Comparison of ENCODE assay signal across 13 mouse cellular contexts in the genomic region with DNA sequence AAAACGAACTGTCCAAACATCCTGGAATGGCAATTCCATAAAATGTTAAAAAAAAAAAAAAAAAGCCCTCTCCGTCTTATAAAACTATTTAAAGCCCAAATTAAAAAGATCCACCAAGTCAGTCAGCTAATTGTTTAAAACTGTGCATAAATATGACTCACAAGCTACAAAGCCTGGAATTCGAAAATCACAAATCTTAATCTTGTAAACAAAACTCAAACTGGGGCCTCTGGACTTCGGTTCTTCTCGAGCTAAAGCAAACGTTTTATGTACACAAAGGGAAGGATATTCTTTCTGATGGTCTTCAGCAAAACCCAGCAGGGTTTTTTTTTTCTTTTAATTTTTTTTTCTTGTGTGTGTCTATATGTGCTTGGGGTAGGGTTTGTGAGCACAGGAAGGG. TPM values are rescaled to one million over a fixed set of nuclear protein-coding genes. Genes with fewer than 3 reads are reported as not detected.
DNase-seq lines count a peak whose midpoint lies in the region; ATAC-seq and TF ChIP-seq lines count a peak whose summit lies in the region.
"Had no signal": no experiment of that assay in that cellular context is flagged by ENCODE, and none has a peak within 500 bp of the region (broad histone marks: within the 10 kb centered on the region; RNA-seq: fewer than 3 reads in every experiment).

No protein-coding gene starts in this region.

- ATAC-seq in heart, embryonic 16.5 days (replicated peaks; ENCODE audit: extremely low read depth, insufficient read depth, low FRiP score): no peak
- ATAC-seq in midbrain, postnatal 0 days (ENCODE audit: low FRiP score): no peak
- ATAC-seq in midbrain, embryonic 11.5 days (ENCODE audit: low FRiP score): no peak
- ATAC-seq in limb, embryonic 14.5 days (ENCODE audit: low FRiP score, low read depth): no peak
- ATAC-seq: activated CD4-positive, CD25-positive, alpha-beta regulatory T cell, adult 4 months had no signal

- no peaks in the 10 kb centered on the region for H3K9me3 ChIP-seq in heart, embryonic 16.5 days (replicated peaks; ENCODE audit: control insufficient read depth, low read length)
- no peaks in the 10 kb centered on the region for H3K9me3 ChIP-seq in midbrain, postnatal 0 days (ENCODE audit: low read length)
- no peaks in the 10 kb centered on the region for H3K9me3 ChIP-seq in midbrain, embryonic 11.5 days (ENCODE audit: control insufficient read depth, low read length)
- H3K9me3 ChIP-seq in limb, embryonic 14.5 days (ENCODE audit: control insufficient read depth, low read length): no peaks in the 10 kb centered on the region
- H3K9me3 ChIP-seq: forebrain, embryonic 12.5 days had no signal

- H3K36me3 ChIP-seq in heart, embryonic 16.5 days (ENCODE audit: control insufficient read depth, insufficient read depth): no peaks in the 10 kb centered on the region
- H3K36me3 ChIP-seq in midbrain, postnatal 0 days (ENCODE audit: insufficient read depth, low read length): no peaks in the 10 kb centered on the region
- H3K36me3 ChIP-seq in midbrain, embryonic 11.5 days (ENCODE audit: control insufficient read depth, insufficient read depth, low read length): no peaks in the 10 kb centered on the region
- H3K36me3 ChIP-seq in limb, embryonic 14.5 days (ENCODE audit: control insufficient read depth, insufficient read depth, low read length): no peaks in the 10 kb centered on the region
- H3K36me3 ChIP-seq: forebrain, embryonic 12.5 days had no signal

- no peak for TF ChIP-seq POLR2A in limb, embryonic 14.5 days (IDR thresholded peaks at IDR 0.05; ENCODE audit: borderline replicate concordance, extremely low read depth, insufficient read depth, insufficient read length)

- H3K27ac ChIP-seq in heart, embryonic 16.5 days (ENCODE audit: low read length): peak overlapping the region; percentile 34; the same call in 1 of the 2 replicates
- no peak overlapping the region for H3K27ac ChIP-seq in midbrain, postnatal 0 days (ENCODE audit: low read depth, low read length)
- H3K27ac ChIP-seq in midbrain, embryonic 11.5 days (ENCODE audit: low read depth, low read length): no peak overlapping the region
- H3K27ac ChIP-seq in limb, embryonic 14.5 days (replicated peaks; ENCODE audit: low read depth, low read length): peak overlapping the region; percentile 99; the same call in 1 of the 2 replicates
- H3K27ac ChIP-seq: forebrain, embryonic 12.5 days had no signal

- TF ChIP-seq CTCF in midbrain, postnatal 0 days (IDR thresholded peaks at IDR 0.05): no peak

- H3K27me3 ChIP-seq in heart, embryonic 16.5 days (ENCODE audit: control insufficient read depth, insufficient read depth, low read length): no peaks in the 10 kb centered on the region
- H3K27me3 ChIP-seq in midbrain, postnatal 0 days (ENCODE audit: insufficient read depth, low read length): peaks cover 8% of the 10 kb centered on the region; the same call in 1 of the 2 replicates
- peaks cover 10% of the 10 kb centered on the region for H3K27me3 ChIP-seq in midbrain, embryonic 11.5 days (ENCODE audit: control insufficient read depth, insufficient read depth, low read length)
- H3K27me3 ChIP-seq in limb, embryonic 14.5 days (ENCODE audit: control insufficient read depth, insufficient read depth, low read length): no peaks in the 10 kb centered on the region

- H3K9ac ChIP-seq in heart, embryonic 16.5 days (ENCODE audit: low read length): 0 out of 2 replicates have a peak overlapping the region, but pooled peaks have one; percentile 5
- no peak overlapping the region for H3K9ac ChIP-seq in midbrain, postnatal 0 days (replicated peaks; ENCODE audit: low read length, poor library complexity, severe bottlenecking)
- H3K9ac ChIP-seq in midbrain, embryonic 11.5 days (ENCODE audit: low read length): no peak overlapping the region
- peak overlapping the region; percentile 97 for H3K9ac ChIP-seq in limb, embryonic 14.5 days (ENCODE audit: low read depth, low read length, severe bottlenecking)
- H3K9ac ChIP-seq: forebrain, embryonic 12.5 days had no signal

- DNase-seq in heart, adult 9 months (ENCODE audit: low spot score in 2 of 2): no peak
- no peak for DNase-seq in midbrain, postnatal 0 days (ENCODE audit: low spot score)
- no peak for DNase-seq in midbrain, embryonic 11.5 days (ENCODE audit: low spot score, missing footprints)
- no peak for DNase-seq in limb, embryonic 14.5 days (ENCODE audit: low spot score)
- peak; percentile 38 for DNase-seq in yolk sac, embryonic 10.5 days (ENCODE audit: low spot score)
- no peak for DNase-seq in spleen, adult 12 weeks (ENCODE audit: low spot score)
- DNase-seq in thymus, postnatal 10 days (ENCODE audit: low spot score in 2 of 2): no peak
- DNase-seq: cerebellum, adult 2 months; kidney, adult 9 months; lung, postnatal 36 days had no signal

- 65% methylated on average over 6 of the region's 6 CpGs for WGBS in heart, embryonic 16.5 days
- WGBS in midbrain, postnatal 0 days: 82% methylated on average over 6 of the region's 6 CpGs
- 70% methylated on average over 6 of the region's 6 CpGs for WGBS in midbrain, embryonic 11.5 days
- 52% methylated on average over 6 of the region's 6 CpGs for WGBS in limb, embryonic 14.5 days

- H3K4me2 ChIP-seq in heart, embryonic 16.5 days (ENCODE audit: low read depth, low read length): peak overlapping the region; percentile 84
- H3K4me2 ChIP-seq in midbrain, postnatal 0 days (ENCODE audit: low read depth, low read length, poor library complexity, severe bottlenecking): peak overlapping the region; percentile 2; the same call in 1 of the 2 replicates
- no peak overlapping the region for H3K4me2 ChIP-seq in midbrain, embryonic 11.5 days
- H3K4me2 ChIP-seq in limb, embryonic 14.5 days (replicated peaks; ENCODE audit: low read depth, low read length, severe bottlenecking): peak overlapping the region; percentile 74
- H3K4me2 ChIP-seq: forebrain, embryonic 12.5 days had no signal

- peaks cover 16% of the 10 kb centered on the region for H3K4me1 ChIP-seq in heart, embryonic 16.5 days (ENCODE audit: control insufficient read depth, insufficient read depth, low read length)
- 0 out of 2 replicates have a peak, but pooled peaks cover 3% of the 10 kb centered on the region for H3K4me1 ChIP-seq in midbrain, postnatal 0 days (ENCODE audit: insufficient read depth, low read length)
- peaks cover 5% of the 10 kb centered on the region; the same call in 1 of the 2 replicates for H3K4me1 ChIP-seq in midbrain, embryonic 11.5 days (ENCODE audit: control insufficient read depth, insufficient read depth, low read length)
- peaks cover 41% of the 10 kb centered on the region for H3K4me1 ChIP-seq in limb, embryonic 14.5 days (ENCODE audit: control insufficient read depth, insufficient read depth, low read length)

- H3K4me3 ChIP-seq in heart, embryonic 16.5 days (ENCODE audit: low read length): peak overlapping the region; percentile 78
- no peak overlapping the region for H3K4me3 ChIP-seq in midbrain, postnatal 0 days (ENCODE audit: low read depth, low read length)
- H3K4me3 ChIP-seq in midbrain, embryonic 11.5 days (ENCODE audit: low read depth, low read length): no peak overlapping the region
- peak overlapping the region; percentile 86 for H3K4me3 ChIP-seq in limb, embryonic 14.5 days (replicated peaks; ENCODE audit: low read length)
- H3K4me3 ChIP-seq: forebrain, embryonic 12.5 days had no signal

RNA-seq across cellular contexts. Expression of gene Tgfbr2, which starts 2.1 kb away (rescaled TPM):
- 23.7 and 24.9 TPM in 2 replicates for polyA plus RNA-seq in heart, embryonic 16.5 days (2015; fragmentation: Nextera tagmentation; extraction: Ambion mirVana)
- total RNA-seq in midbrain, postnatal 0 days (2014; rRNA removed): 20.3 and 21.8 TPM in 2 replicates
- polyA plus RNA-seq in midbrain, postnatal 0 days (2015; fragmentation: Nextera tagmentation; extraction: Ambion mirVana): 6.7 and 7.2 TPM in 2 replicates
- polyA plus RNA-seq in midbrain, embryonic 11.5 days (2014; fragmentation: Nextera tagmentation; extraction: Ambion mirVana): 8.1 and 9.2 TPM in 2 replicates
- 58.8 and 73.8 TPM in 2 replicates for polyA plus RNA-seq in limb, embryonic 14.5 days (2012; rRNA removed)
- polyA plus RNA-seq in limb, embryonic 14.5 days (2014; fragmentation: Nextera tagmentation; extraction: Ambion mirVana): 67.2 and 71.5 TPM in 2 replicates

Comparison
In these comparisons a context has a peak if more than half of its experiments do, and no peak if none do; other contexts are left out.
1. H3K27ac ChIP-seq: peak in heart, embryonic 16.5 days (single experiment) and limb, embryonic 14.5 days (single experiment); none in midbrain, postnatal 0 days (single experiment) and midbrain, embryonic 11.5 days (single experiment).
2. H3K4me3 ChIP-seq: peak in heart, embryonic 16.5 days (single experiment) and limb, embryonic 14.5 days (single experiment); none in midbrain, postnatal 0 days (single experiment) and midbrain, embryonic 11.5 days (single experiment).
3. H3K9ac ChIP-seq: peak in heart, embryonic 16.5 days (single experiment) and limb, embryonic 14.5 days (single experiment); none in midbrain, postnatal 0 days (single experiment) and midbrain, embryonic 11.5 days (single experiment).